Mouse (Mus musculus): Measurements from ENCODE around the gene Elmsan1. TPM values are rescaled to one million over a fixed set of nuclear protein-coding genes. Genes with fewer than 3 reads are reported as not detected.

The Elmsan1 gene
- polyA plus RNA-seq, 1 experiment from 2014 or later = 10.8 TPM

- no peak for ATAC-seq (replicated peaks; ENCODE audit: low FRiP score)
- Histone ChIP-seq H3K27me3 (no peaks in the 10 kb centered on the region), H3K4me2 (no peak overlapping the region), H3K9me3 (replicated peaks) (no peaks in the 10 kb centered on the region), H3K36me3 (peaks cover 63% of the 10 kb centered on the region), H3K4me3 (replicated peaks) (no peak overlapping the region), H3K4me1 (peaks cover 24% of the 10 kb centered on the region), H3K27ac (no peak overlapping the region), H3K9ac (no peak overlapping the region)
- WGBS = 49% methylated on average over 6 of the region's 6 CpGs
Measured at GRCm38 (mm10) chr12:84150976-84151375, 67.7 kb downstream of the Elmsan1 start.

DNA sequence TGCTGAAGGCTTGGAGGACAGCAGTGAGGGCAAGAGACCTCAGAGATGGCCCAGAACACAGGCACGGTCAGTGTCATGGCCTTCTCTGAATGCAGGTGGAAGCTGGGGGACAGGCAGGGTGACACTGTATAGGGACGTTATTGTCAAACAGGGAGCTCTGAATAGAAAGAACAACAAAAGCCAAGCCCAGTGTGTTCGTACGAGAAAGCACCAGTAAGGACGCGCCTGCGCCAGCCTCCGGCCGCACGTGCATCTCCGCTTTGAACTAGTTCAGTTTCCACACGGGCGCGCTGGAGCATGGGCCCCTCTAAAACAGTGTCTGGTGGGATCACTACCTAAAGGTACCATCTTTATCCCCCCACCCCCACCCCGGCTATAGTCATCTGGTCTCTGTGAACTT is 68.7 kb downstream of the Elmsan1 start:
- H3K4me2 ChIP-seq = no peak overlapping the region
- no peak overlapping the region for H3K27ac ChIP-seq
- H3K4me1 ChIP-seq = peaks cover 24% of the 10 kb centered on the region
- H3K36me3 ChIP-seq = peaks cover 53% of the 10 kb centered on the region
- H3K9me3 ChIP-seq (replicated peaks) = no peaks in the 10 kb centered on the region
- H3K4me3 ChIP-seq (replicated peaks) = no peak overlapping the region
- ATAC-seq (replicated peaks; ENCODE audit: low FRiP score) = no peak
- H3K9ac ChIP-seq = no peak overlapping the region
- 93% methylated on average over 15 of the region's 15 CpGs for WGBS
- no peaks in the 10 kb centered on the region for H3K27me3 ChIP-seq

- Histone ChIP-seq H3K27me3 (no peaks in the 10 kb centered on the region), H3K4me3 (replicated peaks) (peak overlapping the region; percentile 56), H3K4me1 (peaks cover 24% of the 10 kb centered on the region), H3K9me3 (replicated peaks) (no peaks in the 10 kb centered on the region), H3K27ac (no peak overlapping the region), H3K36me3 (peaks cover 44% of the 10 kb centered on the region), H3K4me2 (peak overlapping the region; percentile 89), H3K9ac (peak overlapping the region; percentile 43; the same call in 1 of the 2 replicates)
- no peak for ATAC-seq (replicated peaks; ENCODE audit: low FRiP score)
- WGBS = 20% methylated on average over 10 of the region's 10 CpGs
Measured at GRCm38 (mm10) chr12:84148622-84149012, 70.1 kb downstream of the Elmsan1 start.

DNA sequence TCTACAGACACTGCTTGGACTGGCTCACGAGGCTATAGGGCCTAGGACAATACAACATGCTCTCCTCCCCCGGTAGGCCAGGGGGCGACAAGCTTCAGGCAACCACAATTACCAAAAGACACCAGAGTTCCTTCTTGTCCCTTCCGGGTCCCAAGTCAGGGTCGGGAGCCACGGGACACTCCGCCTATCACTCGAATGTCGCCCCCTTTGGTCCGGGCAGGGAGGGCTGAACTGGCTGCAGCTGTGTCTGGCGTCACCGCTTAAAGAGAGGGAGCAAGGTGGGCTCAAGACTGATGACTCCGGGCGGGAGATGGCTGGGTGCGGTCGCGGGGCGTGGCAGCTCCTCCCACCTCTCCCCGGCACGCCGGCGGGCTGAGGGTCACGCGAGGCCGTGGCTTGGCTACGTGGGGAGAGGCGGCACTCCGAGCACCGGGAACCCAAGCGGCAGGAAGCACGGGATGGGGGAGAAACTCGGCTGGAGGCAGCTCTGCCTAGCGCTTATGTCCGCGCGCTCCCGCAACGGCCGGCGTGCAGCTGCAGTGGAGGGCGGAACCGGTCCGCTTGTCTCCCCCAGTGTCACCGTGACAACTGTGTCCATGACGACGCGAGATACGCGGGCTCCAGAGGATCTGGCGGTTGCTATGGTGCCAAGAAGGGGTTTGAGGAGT is 70.6 kb downstream of the Elmsan1 start, which contains the start of gene Pnma1:
Gene Pnma1, minus strand, starts transcription at position 536 of the 668 bp plus-strand sequence.
- Histone ChIP-seq H3K4me2 (peak within 1 kb of the TSS; percentile 89), H3K27ac (no peak within 1 kb of the TSS), H3K27me3 (no peaks in the 10 kb centered on the region), H3K9me3 (replicated peaks) (no peaks in the 10 kb centered on the region), H3K4me3 (replicated peaks) (peak within 1 kb of the TSS; percentile 56), H3K36me3 (peaks cover 41% of the 10 kb centered on the region), H3K4me1 (peaks cover 24% of the 10 kb centered on the region), H3K9ac (peak within 1 kb of the TSS; percentile 43)
- 1% methylated on average over 50 of the region's 50 CpGs for WGBS
- peak; percentile 85 for ATAC-seq (replicated peaks; ENCODE audit: low FRiP score)

DNA sequence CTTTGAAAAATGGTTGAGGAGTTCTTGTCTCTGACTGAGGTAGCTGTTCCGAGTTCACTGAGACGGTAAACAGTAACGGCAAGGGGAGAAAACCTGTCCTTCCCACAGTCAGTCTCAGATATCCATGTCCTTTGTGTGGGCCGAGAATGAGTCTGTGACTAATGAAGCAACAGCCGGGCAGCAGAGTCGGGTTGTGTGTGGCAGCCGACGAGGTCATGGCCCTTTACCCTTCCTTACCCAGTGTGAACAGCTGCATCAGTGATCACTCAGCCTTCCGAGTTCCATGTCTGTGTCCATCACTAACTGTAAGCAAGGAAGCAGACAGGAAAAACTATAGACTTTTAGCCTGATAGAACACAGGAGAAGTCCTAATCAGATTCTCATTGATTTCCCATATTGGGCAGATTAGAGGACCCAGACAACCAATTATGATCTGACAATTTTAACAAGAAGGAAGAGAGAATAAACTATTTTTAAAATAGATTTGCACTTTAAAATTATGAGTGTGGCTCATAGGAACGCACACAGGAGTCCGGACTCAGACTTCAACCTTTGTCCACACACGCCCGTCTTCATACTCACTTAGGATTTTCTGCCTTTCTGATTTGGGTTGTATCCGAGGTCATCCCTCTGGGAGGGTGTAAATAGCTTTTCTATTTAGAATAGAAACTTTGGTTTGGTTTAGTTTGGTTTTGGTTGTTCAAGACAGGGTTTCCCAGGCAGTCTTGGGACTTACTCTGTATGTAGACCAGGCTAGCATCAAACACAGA is 76.2 kb downstream of the Elmsan1 start:
- Histone ChIP-seq H3K4me1 (no peaks in the 10 kb centered on the region), H3K4me2 (no peak overlapping the region), H3K9ac (no peak overlapping the region), H3K9me3 (replicated peaks) (no peaks in the 10 kb centered on the region), H3K4me3 (replicated peaks) (no peak overlapping the region), H3K36me3 (peaks cover 29% of the 10 kb centered on the region), H3K27me3 (no peaks in the 10 kb centered on the region), H3K27ac (no peak overlapping the region)
- no peak; the same call in 1 of the 2 replicates for ATAC-seq (replicated peaks; ENCODE audit: low FRiP score)
- 48% methylated on average over 14 of the region's 14 CpGs for WGBS

DNA sequence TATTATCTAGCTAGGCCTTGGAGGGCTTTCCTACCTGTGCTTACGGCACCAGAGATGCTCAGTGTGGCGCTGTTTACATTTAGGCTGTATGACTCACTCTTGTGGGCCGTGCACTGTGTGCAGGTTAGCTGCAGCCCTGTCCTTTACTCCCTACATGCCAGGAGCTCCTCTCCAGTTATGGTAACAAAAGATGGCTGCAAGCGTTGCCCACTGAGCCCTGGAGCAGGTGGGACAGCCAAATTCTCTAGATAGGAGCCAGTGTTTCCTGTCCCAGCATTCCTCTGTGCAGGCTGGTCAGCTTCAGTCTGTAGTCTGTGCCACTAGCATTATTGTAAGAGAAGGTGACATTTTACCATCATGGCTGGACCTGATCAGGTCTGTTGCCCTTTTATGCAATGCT is 77.4 kb downstream of the Elmsan1 start:
- Histone ChIP-seq H3K9ac (no peak overlapping the region), H3K4me1 (no peaks in the 10 kb centered on the region), H3K4me3 (replicated peaks) (no peak overlapping the region), H3K9me3 (replicated peaks) (no peaks in the 10 kb centered on the region), H3K27ac (no peak overlapping the region), H3K36me3 (peaks cover 28% of the 10 kb centered on the region), H3K27me3 (no peaks in the 10 kb centered on the region), H3K4me2 (no peak overlapping the region)
- no peak for ATAC-seq (replicated peaks; ENCODE audit: low FRiP score)
- WGBS = 88% methylated on average over 4 of the region's 4 CpGs

- Histone ChIP-seq H3K36me3 (peaks cover 39% of the 10 kb centered on the region), H3K9me3 (replicated peaks) (no peaks in the 10 kb centered on the region), H3K27ac (no peak overlapping the region), H3K27me3 (no peaks in the 10 kb centered on the region), H3K9ac (no peak overlapping the region), H3K4me3 (replicated peaks) (no peak overlapping the region), H3K4me1 (no peaks in the 10 kb centered on the region), H3K4me2 (no peak overlapping the region)
- ATAC-seq (replicated peaks; ENCODE audit: low FRiP score) = no peak
- 74% methylated on average over 4 of the region's 4 CpGs for WGBS
Measured at GRCm38 (mm10) chr12:84140135-84140534, 78.5 kb downstream of the Elmsan1 start.

GRCm38 (mm10) chr12:84137131-84137530 is 81.5 kb downstream of the Elmsan1 start:
- H3K36me3 ChIP-seq = peaks cover 37% of the 10 kb centered on the region
- ATAC-seq (replicated peaks; ENCODE audit: low FRiP score) = no peak
- no peak overlapping the region for H3K4me2 ChIP-seq
- no peak overlapping the region for H3K9ac ChIP-seq
- no peaks in the 10 kb centered on the region for H3K4me1 ChIP-seq
- H3K4me3 ChIP-seq (replicated peaks) = no peak overlapping the region
- no peak overlapping the region for H3K27ac ChIP-seq
- 93% methylated on average over 7 of the region's 7 CpGs for WGBS
- no peaks in the 10 kb centered on the region for H3K9me3 ChIP-seq (replicated peaks)
- no peaks in the 10 kb centered on the region for H3K27me3 ChIP-seq

DNA sequence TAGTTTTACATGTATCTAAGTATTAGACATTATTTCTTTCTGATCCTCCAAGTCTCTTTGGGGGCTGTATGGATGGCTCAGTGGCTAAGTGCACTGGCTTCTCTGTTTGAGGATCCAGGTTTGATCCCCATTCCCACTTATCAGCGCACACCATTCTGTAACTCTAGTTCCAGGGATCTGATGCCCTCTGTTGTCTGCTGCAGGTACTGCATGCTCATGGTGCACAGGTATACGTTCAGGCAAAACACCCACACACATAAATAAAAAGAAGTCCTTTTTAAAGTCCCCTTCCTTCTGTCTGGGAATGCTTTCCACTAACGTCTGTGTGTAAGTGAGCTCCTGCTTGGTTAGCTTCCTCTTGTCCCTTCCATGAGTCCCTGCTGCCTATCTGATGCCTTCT is 86.4 kb downstream of the Elmsan1 start:
- WGBS = 66% methylated on average over 3 of the region's 3 CpGs
- Histone ChIP-seq H3K36me3 (peaks cover 55% of the 10 kb centered on the region), H3K9me3 (replicated peaks) (no peaks in the 10 kb centered on the region), H3K27me3 (no peaks in the 10 kb centered on the region), H3K4me1 (no peaks in the 10 kb centered on the region), H3K27ac (no peak overlapping the region), H3K4me2 (no peak overlapping the region), H3K9ac (no peak overlapping the region), H3K4me3 (replicated peaks) (no peak overlapping the region)
- ATAC-seq (replicated peaks; ENCODE audit: low FRiP score) = no peak

GRCm38 (mm10) chr12:84129931-84130330 is 88.8 kb downstream of the Elmsan1 start:
- H3K4me3 ChIP-seq (replicated peaks) = no peak overlapping the region
- peaks cover 42% of the 10 kb centered on the region for H3K36me3 ChIP-seq
- no peak overlapping the region for H3K9ac ChIP-seq
- H3K27me3 ChIP-seq = no peaks in the 10 kb centered on the region
- WGBS = 88% methylated on average over 8 of the region's 8 CpGs
- no peaks in the 10 kb centered on the region for H3K4me1 ChIP-seq
- H3K9me3 ChIP-seq (replicated peaks) = no peaks in the 10 kb centered on the region
- H3K4me2 ChIP-seq = no peak overlapping the region
- no peak overlapping the region for H3K27ac ChIP-seq
- no peak for ATAC-seq (replicated peaks; ENCODE audit: low FRiP score)

- H3K4me2 ChIP-seq = no peak overlapping the region
- no peak overlapping the region for H3K4me3 ChIP-seq (replicated peaks)
- WGBS = 85% methylated on average over 6 of the region's 6 CpGs
- peaks cover 44% of the 10 kb centered on the region for H3K36me3 ChIP-seq
- no peak overlapping the region for H3K9ac ChIP-seq
- H3K27me3 ChIP-seq = no peaks in the 10 kb centered on the region
- no peak overlapping the region for H3K27ac ChIP-seq
- no peaks in the 10 kb centered on the region for H3K9me3 ChIP-seq (replicated peaks)
- ATAC-seq (replicated peaks; ENCODE audit: low FRiP score) = no peak
- no peaks in the 10 kb centered on the region for H3K4me1 ChIP-seq
Measured at GRCm38 (mm10) chr12:84128576-84128975, 90.1 kb downstream of the Elmsan1 start.

DNA sequence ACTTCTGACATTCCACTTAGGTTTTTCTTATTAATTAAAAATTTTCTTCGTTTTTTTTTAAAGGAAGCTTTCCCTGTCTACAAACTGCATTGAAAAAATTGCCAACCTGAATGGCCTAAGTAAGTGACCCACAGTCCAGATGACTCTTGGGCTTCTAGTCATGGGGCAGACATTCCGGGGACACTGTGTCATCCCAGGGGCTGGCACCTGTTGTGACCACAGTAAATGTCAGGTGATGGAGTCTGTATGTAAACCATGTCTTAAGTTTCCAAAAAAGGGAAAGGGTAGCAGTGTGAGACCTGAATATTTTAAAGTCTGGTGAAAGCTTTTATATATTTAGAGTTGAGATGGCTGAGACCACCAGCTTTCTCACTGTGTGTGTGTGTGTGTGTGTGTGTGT is 91.8 kb downstream of the Elmsan1 start:
- H3K9me3 ChIP-seq (replicated peaks) = no peaks in the 10 kb centered on the region
- H3K4me1 ChIP-seq = no peaks in the 10 kb centered on the region
- ATAC-seq (replicated peaks; ENCODE audit: low FRiP score) = no peak
- no peak overlapping the region for H3K9ac ChIP-seq
- H3K4me3 ChIP-seq (replicated peaks) = no peak overlapping the region
- H3K27me3 ChIP-seq = no peaks in the 10 kb centered on the region
- no peak overlapping the region for H3K4me2 ChIP-seq
- no peak overlapping the region for H3K27ac ChIP-seq
- WGBS = 90% methylated on average over 2 of the region's 2 CpGs
- peaks cover 39% of the 10 kb centered on the region for H3K36me3 ChIP-seq
